Mouse (Mus musculus) brain, embryonic 14.5 days (tissue): ENCODE measurements around the gene Hist1h2an. TPM values are rescaled to one million over a fixed set of nuclear protein-coding genes. Genes with fewer than 3 reads are reported as not detected.
A peak's percentile ranks its signal among the peaks of the same experiment; 100 is the strongest.
"Not testable (repeated sequence)": the region's sequence is repeated elsewhere in the genome, so short reads cannot be mapped to it uniquely, and the experiment has no call there.

ENCODE experiments used
- DNase-seq: peaks from one replicate; pipeline ENCODE4 v3.0.0-alpha.2; 2011; ENCODE audit warnings: low read depth
- CTCF ChIP-seq: fragments of 200-500 bp; IDR thresholded peaks from 2 replicates; pipeline ENCODE4 v1.5.1; 2012; ENCODE audit warnings: inconsistent platforms, mild to moderate bottlenecking, moderate library complexity, borderline replicate concordance; ENCODE audit not compliant: insufficient read depth, insufficient read length; ENCODE audit errors: extremely low read depth
- POLR2A ChIP-seq: fragments of 200-500 bp; IDR thresholded peaks from 2 replicates; pipeline ENCODE4 v1.6.1; 2012; ENCODE audit warnings: mild to moderate bottlenecking, inconsistent platforms, borderline replicate concordance; ENCODE audit not compliant: poor library complexity, insufficient read depth, insufficient read length, severe bottlenecking; ENCODE audit errors: extremely low read depth
- polyA plus RNA-seq: library from polyadenylated mRNA; depleted of rRNA; stranded (reverse); fragments of >200 nt; gene quantifications from 2 replicates; pipeline ENCODE4 v1.2.3, GENCODE M21; 2012; rRNA removed

Hist1h2an gene
- 8.8 and 12.7 TPM in 2 replicates for polyA plus RNA-seq

DNA sequence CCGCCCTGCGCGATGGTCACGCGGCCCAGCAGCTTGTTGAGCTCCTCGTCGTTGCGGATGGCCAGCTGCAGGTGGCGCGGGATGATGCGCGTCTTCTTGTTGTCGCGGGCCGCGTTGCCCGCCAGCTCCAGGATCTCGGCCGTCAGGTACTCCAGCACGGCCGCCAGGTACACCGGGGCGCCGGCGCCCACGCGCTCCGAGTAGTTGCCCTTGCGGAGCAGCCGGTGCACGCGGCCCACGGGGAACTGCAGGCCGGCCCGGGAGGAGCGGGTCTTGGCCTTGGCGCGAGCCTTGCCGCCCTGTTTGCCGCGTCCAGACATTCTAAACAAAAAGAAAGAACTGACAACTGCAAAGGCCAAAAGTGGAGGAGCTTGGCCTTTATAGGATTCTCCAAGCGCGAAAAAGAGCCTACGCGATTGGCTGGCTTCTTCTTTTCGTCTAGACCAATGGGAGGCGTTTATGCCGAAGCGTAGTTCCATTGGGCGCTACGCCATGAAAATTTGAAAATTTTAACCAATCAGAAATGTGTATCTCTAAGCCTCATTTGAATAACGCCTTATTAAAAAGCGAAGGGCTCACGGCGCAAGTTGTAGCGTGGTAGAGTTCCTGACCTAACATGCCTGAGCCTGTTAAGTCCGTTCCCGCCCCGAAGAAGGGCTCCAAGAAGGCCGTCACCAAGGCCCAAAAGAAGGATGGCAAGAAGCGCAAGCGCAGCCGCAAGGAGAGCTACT lies at the start of gene Hist1h2an, which contains the start of gene Hist1h2bp:
Gene Hist1h2an, minus strand, starts transcription at position 320 of the 731 bp plus-strand sequence.
Gene Hist1h2bp, plus strand, starts transcription at position 563 of the 731 bp plus-strand sequence.
- DNase-seq: peak; percentile 99

DNA sequence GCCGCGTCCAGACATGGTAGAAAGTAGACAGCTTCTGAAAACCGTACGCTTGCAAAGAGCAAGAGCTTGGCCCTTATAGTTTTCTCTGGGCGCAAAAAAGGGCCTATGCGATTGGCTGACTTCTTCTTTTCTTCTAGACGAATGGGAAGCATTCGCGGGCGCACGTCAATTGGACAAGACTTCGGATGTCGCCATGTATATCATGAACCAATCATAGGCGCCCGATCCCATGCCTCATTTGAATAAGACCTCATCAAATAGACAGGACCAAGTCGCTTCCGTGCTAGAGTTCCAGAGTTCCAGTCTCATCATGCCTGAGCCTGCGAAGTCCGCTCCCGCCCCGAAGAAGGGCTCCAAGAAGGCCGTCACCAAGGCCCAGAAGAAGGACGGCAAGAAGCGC lies 46.4 kb upstream of the Hist1h2an start, which contains the start of the genes Hist1h2ap and Hist1h2br:
Gene Hist1h2ap, minus strand, starts transcription at position 47 of the 400 bp plus-strand sequence.
Gene Hist1h2br, plus strand, starts transcription at position 283 of the 400 bp plus-strand sequence.
- DNase-seq: not testable (repeated sequence)

DNA sequence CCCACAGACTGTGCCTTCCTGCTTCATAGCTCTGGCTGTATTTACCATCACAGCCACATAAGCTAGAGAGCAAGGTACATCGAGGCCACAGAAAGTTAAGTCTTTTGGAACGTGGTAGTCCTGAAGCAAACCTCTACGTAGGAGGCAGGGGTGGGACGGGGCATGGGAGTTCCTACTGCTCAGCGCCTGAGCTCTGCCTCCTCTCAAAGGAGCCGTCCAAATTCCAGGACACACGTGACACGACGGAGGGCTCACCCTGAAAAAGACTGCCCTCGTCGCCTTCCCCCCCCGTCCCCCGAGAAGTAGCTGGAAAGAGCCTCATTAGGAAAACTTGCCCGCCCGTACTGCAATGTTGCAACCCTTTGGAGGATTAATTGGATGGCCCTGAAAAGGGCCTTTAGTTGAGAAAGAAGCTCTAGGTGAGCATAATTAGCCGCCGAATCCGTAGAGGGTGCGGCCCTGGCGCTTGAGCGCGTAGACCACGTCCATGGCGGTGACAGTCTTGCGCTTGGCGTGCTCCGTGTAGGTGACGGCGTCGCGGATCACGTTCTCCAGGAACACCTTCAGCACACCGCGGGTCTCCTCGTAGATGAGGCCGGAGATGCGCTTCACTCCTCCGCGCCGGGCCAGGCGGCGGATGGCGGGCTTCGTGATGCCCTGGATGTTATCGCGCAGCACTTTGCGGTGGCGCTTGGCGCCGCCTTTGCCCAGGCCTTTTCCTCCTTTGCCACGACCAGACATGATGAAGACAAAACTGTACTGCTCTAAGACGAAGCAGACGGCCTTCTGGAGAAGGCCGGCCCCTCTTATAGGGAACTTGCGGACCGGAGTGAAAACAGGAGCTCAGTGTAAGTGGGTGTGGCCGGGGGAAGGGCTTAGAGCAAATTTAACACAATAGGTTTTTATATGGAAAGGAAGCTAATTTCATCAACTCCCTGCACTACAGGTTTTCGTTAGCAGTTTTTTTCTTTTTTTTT lies 44.7 kb upstream of the Hist1h2an start, which contains the start of gene Hist1h4n:
Gene Hist1h4n, minus strand, starts transcription at position 779 of the 977 bp plus-strand sequence.
- not testable (repeated sequence) for DNase-seq

DNA sequence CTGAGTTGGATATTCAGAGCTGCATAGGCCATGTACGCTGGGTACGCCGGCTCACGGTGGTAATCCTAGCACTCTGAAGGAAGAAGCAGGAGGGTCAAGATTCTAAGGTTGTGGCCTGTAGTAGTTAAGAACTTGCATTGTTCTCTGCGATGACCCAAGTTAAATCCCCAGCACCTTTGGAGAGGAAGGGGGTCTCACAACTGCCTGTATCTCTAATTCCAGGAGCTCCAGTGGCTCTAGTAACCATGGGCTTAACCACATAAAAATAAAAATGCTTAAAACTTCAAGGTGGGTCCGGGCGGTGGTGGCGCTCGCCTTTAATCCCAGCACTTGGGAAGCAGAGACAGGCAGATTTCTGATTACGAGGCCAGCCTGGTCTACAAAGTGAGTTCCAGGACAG lies 43.3 kb upstream of the Hist1h2an start:
- DNase-seq: no peak
- TF ChIP-seq POLR2A (no peak), CTCF (no peak)

GRCm38 (mm10) chr13:21828511-21828910 lies 41.5 kb upstream of the Hist1h2an start:
- DNase-seq: no peak
- TF ChIP-seq CTCF: no peak
- TF ChIP-seq POLR2A: no peak

- not testable (repeated sequence) for DNase-seq
Observed at GRCm38 (mm10) chr13:21820082-21820890, 33.3 kb upstream of the Hist1h2an start.

DNA sequence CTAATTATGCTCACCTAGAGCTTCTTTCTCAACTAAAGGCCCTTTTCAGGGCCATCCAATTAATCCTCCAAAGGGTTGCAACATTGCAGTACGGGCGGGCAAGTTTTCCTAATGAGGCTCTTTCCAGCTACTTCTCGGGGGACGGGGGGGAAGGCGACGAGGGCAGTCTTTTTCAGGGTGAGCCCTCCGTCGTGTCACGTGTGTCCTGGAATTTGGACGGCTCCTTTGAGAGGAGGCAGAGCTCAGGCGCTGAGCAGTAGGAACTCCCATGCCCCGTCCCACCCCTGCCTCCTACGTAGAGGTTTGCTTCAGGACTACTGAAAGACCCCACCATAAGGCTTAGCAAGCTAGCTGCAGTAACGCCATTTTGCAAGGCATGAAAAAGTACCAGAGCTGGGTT lies 25.1 kb upstream of the Hist1h2an start:
- DNase-seq: not testable (repeated sequence)

DNA sequence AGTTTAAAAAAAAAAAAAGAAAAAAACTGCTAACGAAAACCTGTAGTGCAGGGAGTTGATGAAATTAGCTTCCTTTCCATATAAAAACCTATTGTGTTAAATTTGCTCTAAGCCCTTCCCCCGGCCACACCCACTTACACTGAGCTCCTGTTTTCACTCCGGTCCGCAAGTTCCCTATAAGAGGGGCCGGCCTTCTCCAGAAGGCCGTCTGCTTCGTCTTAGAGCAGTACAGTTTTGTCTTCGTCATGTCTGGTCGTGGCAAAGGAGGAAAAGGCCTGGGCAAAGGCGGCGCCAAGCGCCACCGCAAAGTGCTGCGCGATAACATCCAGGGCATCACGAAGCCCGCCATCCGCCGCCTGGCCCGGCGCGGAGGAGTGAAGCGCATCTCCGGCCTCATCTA lies 24.5 kb upstream of the Hist1h2an start, which contains the start of gene Hist1h4m:
Gene Hist1h4m, plus strand, starts transcription at position 208 of the 400 bp plus-strand sequence.
- not testable (repeated sequence) for DNase-seq

DNA sequence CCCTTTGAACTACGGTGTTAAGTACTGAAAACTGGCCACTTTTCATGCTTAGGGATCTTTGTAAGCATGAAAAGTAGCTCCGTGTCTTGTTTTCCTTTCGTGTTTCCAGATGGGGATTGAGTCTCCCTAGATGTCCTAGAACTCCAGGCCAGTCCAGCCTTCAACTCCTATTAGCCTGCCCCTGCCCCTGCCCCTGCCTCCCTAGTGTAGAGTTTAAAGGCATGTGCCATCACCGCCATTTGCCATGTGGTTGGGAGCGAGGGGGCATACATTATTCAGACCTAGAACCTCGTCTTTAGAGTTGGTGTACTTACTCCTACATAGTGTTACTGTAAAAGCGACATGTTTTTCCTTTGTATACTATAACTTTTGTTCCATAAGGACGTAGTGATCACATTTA lies 24.1 kb upstream of the Hist1h2an start:
- DNase-seq: not testable (repeated sequence)

DNA sequence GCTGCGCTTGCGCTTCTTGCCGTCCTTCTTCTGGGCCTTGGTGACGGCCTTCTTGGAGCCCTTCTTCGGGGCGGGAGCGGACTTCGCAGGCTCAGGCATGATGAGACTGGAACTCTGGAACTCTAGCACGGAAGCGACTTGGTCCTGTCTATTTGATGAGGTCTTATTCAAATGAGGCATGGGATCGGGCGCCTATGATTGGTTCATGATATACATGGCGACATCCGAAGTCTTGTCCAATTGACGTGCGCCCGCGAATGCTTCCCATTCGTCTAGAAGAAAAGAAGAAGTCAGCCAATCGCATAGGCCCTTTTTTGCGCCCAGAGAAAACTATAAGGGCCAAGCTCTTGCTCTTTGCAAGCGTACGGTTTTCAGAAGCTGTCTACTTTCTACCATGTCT lies 23.1 kb upstream of the Hist1h2an start, which contains the start of the genes Hist1h2bq and Hist1h2ao:
Gene Hist1h2bq, minus strand, starts transcription at position 125 of the 400 bp plus-strand sequence.
Gene Hist1h2ao, plus strand, starts transcription at position 393 of the 400 bp plus-strand sequence.
- not testable (repeated sequence) for DNase-seq

DNA sequence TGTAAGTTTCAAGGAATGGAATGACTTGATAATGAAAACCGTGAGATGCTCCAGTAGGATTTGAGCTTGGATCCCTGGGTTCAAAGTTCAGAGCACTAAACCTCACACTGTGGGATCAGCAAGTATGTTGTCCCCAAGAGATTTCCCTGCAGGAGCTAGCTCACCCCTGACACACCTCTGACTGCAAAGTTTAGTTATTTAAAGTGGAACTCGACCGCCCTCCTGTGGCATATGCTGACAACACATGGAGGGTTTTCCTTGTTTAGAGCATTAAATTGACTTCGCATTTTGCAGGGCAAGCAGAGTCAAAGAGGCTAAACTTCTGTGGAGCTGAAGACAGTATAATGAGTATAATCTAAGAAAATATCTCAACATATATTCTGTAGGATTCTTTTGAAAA lies 16.0 kb upstream of the Hist1h2an start:
- DNase-seq: not testable (repeated sequence)

DNA sequence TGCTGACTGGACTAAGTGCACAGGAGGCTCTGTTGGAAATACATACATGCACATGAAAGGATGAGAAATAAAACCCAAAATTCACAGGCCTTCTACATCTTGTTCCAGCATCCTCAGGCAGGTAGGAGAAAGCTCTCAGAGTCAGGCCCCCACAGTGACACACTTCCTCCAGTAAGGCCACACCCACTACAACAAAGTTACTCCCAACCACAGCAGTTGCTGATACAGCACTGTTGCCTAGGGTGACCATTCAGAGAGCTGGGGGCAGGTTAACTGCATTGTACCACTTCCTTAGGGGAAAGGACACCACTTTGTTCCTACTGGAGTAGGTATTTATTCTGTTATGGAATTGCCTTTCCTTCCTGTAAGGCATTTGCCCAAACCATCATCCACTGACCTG lies 10.1 kb upstream of the Hist1h2an start:
- not testable (repeated sequence) for DNase-seq

DNA sequence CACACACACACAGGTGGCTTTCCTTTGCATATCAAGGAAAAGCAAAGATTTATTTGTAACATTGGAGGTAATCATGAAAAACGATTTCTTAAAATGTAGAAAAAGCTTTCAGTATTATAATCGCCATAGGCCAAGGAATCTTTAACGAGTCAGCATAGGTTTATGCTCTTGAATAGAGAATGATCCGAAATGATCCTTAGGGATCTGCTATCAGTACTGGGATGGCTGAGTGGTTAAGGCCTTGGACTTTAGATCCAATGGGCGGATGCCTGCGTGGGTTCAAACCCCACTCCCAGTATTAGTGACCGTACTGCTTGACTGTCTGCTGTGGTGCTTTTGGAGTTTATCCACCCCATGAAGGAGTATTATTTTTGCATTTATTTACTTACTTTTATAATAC lies 8.6 kb upstream of the Hist1h2an start:
- no peak for DNase-seq
- TF ChIP-seq POLR2A (no peak), CTCF (no peak)
